Mouse (Mus musculus): ENCODE measurements around the gene Ints14. TPM values are rescaled to one million over a fixed set of nuclear protein-coding genes. Genes with fewer than 3 reads are reported as not detected.

Ints14 gene
- total and polyA plus RNA-seq, 3 experiments = 30.1 to 58.2 (median 52.9) TPM

- dilution Hi-C loops (cut with MboI; ENCODE audit: extremely low pct_ligation_motif_present, extremely low pct_unique_long_range_greater_than_20kb, low sequenced_read_pairs) = no loop called here
- peaks cover under 1% of the 10 kb centered on the region; the same call in 1 of the 2 replicates for H3K79me2 ChIP-seq (replicated peaks; ENCODE audit: control insufficient read depth, extremely low read depth, insufficient read depth, poor library complexity, severe bottlenecking)
- peaks cover 8% of the 10 kb centered on the region for H3K9me3 ChIP-seq (replicated peaks; ENCODE audit: low read length)
- H3K4me3 ChIP-seq (replicated peaks in 1 of 3; ENCODE audit: low read depth in 2 of 3, low read length in 2 of 3, poor library complexity in 1 of 3) = peak overlapping the region in 1 of 3 experiments; percentile 52
- no peak overlapping the region for H3K27ac ChIP-seq (ENCODE audit: insufficient read depth, low read depth)
- peak overlapping the region; percentile 19 for H3K4me2 ChIP-seq (ENCODE audit: insufficient read depth, low read depth, poor library complexity, severe bottlenecking)
- in situ Hi-C loops (cut with MboI; ENCODE audit: low pct_ligation_motif_present, low pct_unique_long_range_greater_than_20kb, low sequenced_read_pairs) = no loop called here
- H3K4me1 ChIP-seq (ENCODE audit: control insufficient read depth in 1 of 2, insufficient read depth in 2 of 2) = peaks cover 0 to 15% of the 10 kb centered on the region in 2 experiments; a peak in 2 of 4 replicates
- peaks cover 31% of the 10 kb centered on the region for H3K27me3 ChIP-seq (replicated peaks)
- DNase-seq (ENCODE audit: extremely low read depth) = peak; percentile 23
- TF ChIP-seq POLR2A (IDR thresholded peaks at IDR 0.05; ENCODE audit: low read depth, low read length) = peak; percentile 14; the same call in 1 of the 2 replicates
- no peak for TF ChIP-seq MAX (IDR thresholded peaks at IDR 0.05; ENCODE audit: low read length)
- no peak overlapping the region for H3K9ac ChIP-seq (ENCODE audit: insufficient read depth, low read depth)
- no peaks in the 10 kb centered on the region for H3K36me3 ChIP-seq (replicated peaks in 1 of 2; ENCODE audit: control insufficient read depth in 1 of 2, insufficient read depth in 1 of 2, low read length in 1 of 2)
Observed at GRCm38 (mm10) chr9:64956337-64956736, 4.4 kb upstream of the Ints14 start.

GRCm38 (mm10) chr9:64957276-64957675, 3.4 kb upstream of the Ints14 start:
- H3K36me3 ChIP-seq (replicated peaks in 1 of 2; ENCODE audit: control insufficient read depth in 1 of 2, insufficient read depth in 1 of 2, low read length in 1 of 2) = peaks cover under 1% of the 10 kb centered on the region in 2 experiments
- peaks cover 8% of the 10 kb centered on the region for H3K79me2 ChIP-seq (replicated peaks; ENCODE audit: control insufficient read depth, extremely low read depth, insufficient read depth, poor library complexity, severe bottlenecking)
- no peak overlapping the region for H3K27ac ChIP-seq (ENCODE audit: insufficient read depth, low read depth)
- no peak for DNase-seq (ENCODE audit: extremely low read depth)
- dilution Hi-C loops (cut with MboI; ENCODE audit: extremely low pct_ligation_motif_present, extremely low pct_unique_long_range_greater_than_20kb, low sequenced_read_pairs) = no loop called here
- peaks cover 8% of the 10 kb centered on the region for H3K9me3 ChIP-seq (replicated peaks; ENCODE audit: low read length)
- H3K4me2 ChIP-seq (ENCODE audit: insufficient read depth, low read depth, poor library complexity, severe bottlenecking) = no peak overlapping the region
- peaks cover 0 to 21% of the 10 kb centered on the region in 2 experiments; a peak in 2 of 4 replicates for H3K4me1 ChIP-seq (ENCODE audit: control insufficient read depth in 1 of 2, insufficient read depth in 2 of 2)
- in situ Hi-C loops (cut with MboI; ENCODE audit: low pct_ligation_motif_present, low pct_unique_long_range_greater_than_20kb, low sequenced_read_pairs) = no loop called here
- H3K27me3 ChIP-seq (replicated peaks) = peaks cover 22% of the 10 kb centered on the region
- H3K4me3 ChIP-seq (replicated peaks in 1 of 3; ENCODE audit: low read depth in 2 of 3, low read length in 2 of 3, poor library complexity in 1 of 3) = no peak overlapping the region
- no peak overlapping the region for H3K9ac ChIP-seq (ENCODE audit: insufficient read depth, low read depth)
- 0 out of 2 replicates have a peak, but pooled peaks have one; percentile 16 for TF ChIP-seq ZNF384 (IDR thresholded peaks at IDR 0.05; ENCODE audit: low read depth, low read length)
- no peak for TF ChIP-seq JUND (conservative IDR thresholded peaks at IDR 0.05; ENCODE audit: low read depth, low read length)

GRCm38 (mm10) chr9:64960978-64961320, 244 bp downstream of the Ints14 start:
- H3K4me2 ChIP-seq (ENCODE audit: insufficient read depth, low read depth, poor library complexity, severe bottlenecking) = peak overlapping the region; percentile 19; the same call in 1 of the 2 replicates
- H3K9ac ChIP-seq (ENCODE audit: insufficient read depth, low read depth) = peak overlapping the region; percentile 72
- peak overlapping the region; percentile 31; the same call in 1 of the 2 replicates for H3K27ac ChIP-seq (ENCODE audit: insufficient read depth, low read depth)
- dilution Hi-C loops (cut with MboI; ENCODE audit: extremely low pct_ligation_motif_present, extremely low pct_unique_long_range_greater_than_20kb, low sequenced_read_pairs) (no loop called here), in situ Hi-C loops (cut with MboI; ENCODE audit: low pct_ligation_motif_present, low pct_unique_long_range_greater_than_20kb, low sequenced_read_pairs) (no loop called here)
- no peak for DNase-seq (ENCODE audit: extremely low read depth)
- TF ChIP-seq ZMIZ1 (IDR thresholded peaks at IDR 0.05; ENCODE audit: low read depth, low read length) (peak; percentile 9; the same call in 1 of the 2 replicates), HCFC1 (IDR thresholded peaks at IDR 0.05; ENCODE audit: low read depth, low read length) (0 out of 2 replicates have a peak, but pooled peaks have one; percentile 27), UBTF (IDR thresholded peaks at IDR 0.05; ENCODE audit: low read depth, low read length) (peak; percentile 63), MAX (IDR thresholded peaks at IDR 0.05; ENCODE audit: low read length) (0 out of 2 replicates have a peak, but pooled peaks have one; percentile 5), TBP (conservative IDR thresholded peaks at IDR 0.05; ENCODE audit: low read depth, low read length) (peak; percentile 2; the same call in 1 of the 2 replicates), ETS1 (conservative IDR thresholded peaks at IDR 0.05; ENCODE audit: low read depth, low read length) (no peak), CHD2 (IDR thresholded peaks at IDR 0.05; ENCODE audit: low read length) (no peak), KAT2A (IDR thresholded peaks at IDR 0.05; ENCODE audit: insufficient replicate concordance, low read length) (0 out of 2 replicates have a peak, but pooled peaks have one; percentile 4)
- no peaks in the 10 kb centered on the region for H3K9me3 ChIP-seq (replicated peaks; ENCODE audit: low read length)
- peaks cover 0 to 33% of the 10 kb centered on the region in 2 experiments; a peak in 2 of 4 replicates for H3K4me1 ChIP-seq (ENCODE audit: control insufficient read depth in 1 of 2, insufficient read depth in 2 of 2)
- H3K4me3 ChIP-seq (replicated peaks in 1 of 3; ENCODE audit: low read depth in 2 of 3, low read length in 2 of 3, poor library complexity in 1 of 3) = peak overlapping the region; percentile 66 to 82 (median 68)
- H3K36me3 ChIP-seq (replicated peaks in 1 of 2; ENCODE audit: control insufficient read depth in 1 of 2, insufficient read depth in 1 of 2, low read length in 1 of 2) = peaks cover 28 to 36% of the 10 kb centered on the region in 2 experiments
- peaks cover 12% of the 10 kb centered on the region for H3K79me2 ChIP-seq (replicated peaks; ENCODE audit: control insufficient read depth, extremely low read depth, insufficient read depth, poor library complexity, severe bottlenecking)
- no peaks in the 10 kb centered on the region for H3K27me3 ChIP-seq (replicated peaks)

All from CH12.LX (cell line).